Mouse (Mus musculus): ENCODE measurements at regions not wholly inside any gene's neighbourhood (a gene's known extent, or its start where the extent isn't known, plus 50 kb on each side); places are given as distances from the start of the nearest gene placed in this dataset.
A peak's percentile ranks its signal among the peaks of the same experiment; 100 is the strongest.

GRCm38 (mm10) chr10:119342317-119343114 lies 102.7 kb upstream of the Cand1 start:
- no peaks in the 10 kb centered on the region for H3K36me3 ChIP-seq (ENCODE audit: control insufficient read depth, insufficient read depth, low read length)
- no peak overlapping the region for H3K27ac ChIP-seq (replicated peaks; ENCODE audit: insufficient read depth, low read depth, low read length)
- no peaks in the 10 kb centered on the region for H3K27me3 ChIP-seq (ENCODE audit: control insufficient read depth, insufficient read depth, low read length)
- no peaks in the 10 kb centered on the region for H3K4me1 ChIP-seq (ENCODE audit: control insufficient read depth, insufficient read depth, low read length)
- H3K9ac ChIP-seq (ENCODE audit: low read depth, low read length): no peak overlapping the region
- 88% methylated on average over 13 of the region's 13 CpGs for WGBS
- TF ChIP-seq POLR2A (IDR thresholded peaks at IDR 0.05; ENCODE audit: extremely low read depth, insufficient read depth, low read length) (no peak), CTCF (IDR thresholded peaks at IDR 0.05; ENCODE audit: low read depth, low read length) (no peak)
- DNase-seq (ENCODE audit: extremely low read depth, low read depth, low spot score): no peak
- H3K79me2 ChIP-seq (ENCODE audit: control insufficient read depth, insufficient read depth, low read length): no peaks in the 10 kb centered on the region
- no peak overlapping the region for H3K4me3 ChIP-seq (ENCODE audit: insufficient read depth, low read depth, low read length)

DNA sequence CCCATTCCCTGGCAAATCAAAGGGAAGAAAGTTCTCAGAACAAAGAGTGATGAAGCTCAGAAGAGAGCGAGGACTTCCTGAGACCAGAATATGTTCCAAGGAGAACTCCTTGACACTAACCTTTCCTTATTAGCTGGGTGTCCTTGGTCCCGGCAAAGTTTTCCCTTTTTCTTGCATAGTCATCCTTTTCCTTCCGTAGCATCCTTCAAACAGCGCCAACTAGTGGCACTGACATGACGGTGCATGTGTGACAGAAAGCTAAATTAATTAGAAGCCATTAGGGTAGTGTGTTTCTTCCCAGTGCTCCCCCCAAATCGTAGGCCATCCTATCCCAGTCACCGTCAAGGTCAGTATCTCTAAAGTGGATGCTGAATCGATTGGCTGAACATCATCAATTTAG lies 100.5 kb upstream of the Cand1 start:
- H3K27me3 ChIP-seq (ENCODE audit: control insufficient read depth, insufficient read depth, low read length): no peaks in the 10 kb centered on the region
- H3K27ac ChIP-seq (replicated peaks; ENCODE audit: insufficient read depth, low read depth, low read length): no peak overlapping the region
- no peak overlapping the region for H3K4me3 ChIP-seq (ENCODE audit: insufficient read depth, low read depth, low read length)
- no peaks in the 10 kb centered on the region for H3K79me2 ChIP-seq (ENCODE audit: control insufficient read depth, insufficient read depth, low read length)
- WGBS: 68% methylated on average over 8 of the region's 8 CpGs
- H3K4me1 ChIP-seq (ENCODE audit: control insufficient read depth, insufficient read depth, low read length): no peaks in the 10 kb centered on the region
- no peak overlapping the region for H3K9ac ChIP-seq (ENCODE audit: low read depth, low read length)
- TF ChIP-seq POLR2A (IDR thresholded peaks at IDR 0.05; ENCODE audit: extremely low read depth, insufficient read depth, low read length) (no peak), CTCF (IDR thresholded peaks at IDR 0.05; ENCODE audit: low read depth, low read length) (peak; percentile 8; the same call in 1 of the 2 replicates)
- H3K36me3 ChIP-seq (ENCODE audit: control insufficient read depth, insufficient read depth, low read length): no peaks in the 10 kb centered on the region
- no peak for DNase-seq (ENCODE audit: extremely low read depth, low read depth, low spot score)

GRCm38 (mm10) chr10:119326912-119327311 lies 87.1 kb upstream of the Cand1 start:
- Histone ChIP-seq H3K27me3 (ENCODE audit: control insufficient read depth, insufficient read depth, low read length) (no peaks in the 10 kb centered on the region), H3K27ac (replicated peaks; ENCODE audit: insufficient read depth, low read depth, low read length) (no peak overlapping the region), H3K4me1 (ENCODE audit: control insufficient read depth, insufficient read depth, low read length) (no peaks in the 10 kb centered on the region), H3K79me2 (ENCODE audit: control insufficient read depth, insufficient read depth, low read length) (no peaks in the 10 kb centered on the region), H3K4me3 (ENCODE audit: insufficient read depth, low read depth, low read length) (no peak overlapping the region), H3K36me3 (ENCODE audit: control insufficient read depth, insufficient read depth, low read length) (no peaks in the 10 kb centered on the region), H3K9ac (ENCODE audit: low read depth, low read length) (no peak overlapping the region)
- 35% methylated on average over 6 of the region's 6 CpGs for WGBS
- DNase-seq (ENCODE audit: extremely low read depth, low read depth, low spot score): no peak
- no peak for TF ChIP-seq CTCF (IDR thresholded peaks at IDR 0.05; ENCODE audit: low read depth, low read length)
- TF ChIP-seq POLR2A (IDR thresholded peaks at IDR 0.05; ENCODE audit: extremely low read depth, insufficient read depth, low read length): no peak

DNA sequence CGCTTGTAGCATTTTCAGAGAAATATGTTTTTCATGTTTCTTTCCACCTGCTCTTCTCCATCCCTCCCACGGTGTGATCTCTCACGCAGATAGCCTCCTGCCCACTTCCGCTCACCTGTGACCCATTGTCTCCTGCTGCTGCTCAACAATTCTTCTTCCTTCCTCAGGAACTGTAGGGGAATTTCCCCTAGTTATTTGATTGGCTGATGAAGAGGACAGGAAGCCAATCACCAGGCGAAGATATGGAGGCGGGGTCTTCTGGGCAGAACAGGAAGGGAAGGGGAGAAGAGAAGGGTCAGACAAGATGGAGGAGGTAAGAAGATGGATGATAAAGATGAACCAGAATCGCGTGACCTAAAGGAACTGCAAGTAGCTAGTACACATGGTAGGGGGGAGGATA lies 80.1 kb upstream of the Cand1 start:
- no peak for TF ChIP-seq POLR2A (IDR thresholded peaks at IDR 0.05; ENCODE audit: extremely low read depth, insufficient read depth, low read length)
- no peak for TF ChIP-seq CTCF (IDR thresholded peaks at IDR 0.05; ENCODE audit: low read depth, low read length)
- 89% methylated on average over 8 of the region's 8 CpGs for WGBS
- no peak for DNase-seq (ENCODE audit: extremely low read depth, low read depth, low spot score)
- Histone ChIP-seq H3K9ac (ENCODE audit: low read depth, low read length) (no peak overlapping the region), H3K27ac (replicated peaks; ENCODE audit: insufficient read depth, low read depth, low read length) (no peak overlapping the region), H3K4me1 (ENCODE audit: control insufficient read depth, insufficient read depth, low read length) (no peaks in the 10 kb centered on the region), H3K36me3 (ENCODE audit: control insufficient read depth, insufficient read depth, low read length) (no peaks in the 10 kb centered on the region), H3K4me3 (ENCODE audit: insufficient read depth, low read depth, low read length) (no peak overlapping the region), H3K27me3 (ENCODE audit: control insufficient read depth, insufficient read depth, low read length) (no peaks in the 10 kb centered on the region), H3K79me2 (ENCODE audit: control insufficient read depth, insufficient read depth, low read length) (no peaks in the 10 kb centered on the region)

GRCm38 (mm10) chr10:119318416-119318815 lies 78.6 kb upstream of the Cand1 start:
- Histone ChIP-seq H3K4me3 (ENCODE audit: insufficient read depth, low read depth, low read length) (no peak overlapping the region), H3K27me3 (ENCODE audit: control insufficient read depth, insufficient read depth, low read length) (no peaks in the 10 kb centered on the region), H3K79me2 (ENCODE audit: control insufficient read depth, insufficient read depth, low read length) (no peaks in the 10 kb centered on the region), H3K27ac (replicated peaks; ENCODE audit: insufficient read depth, low read depth, low read length) (no peak overlapping the region), H3K9ac (ENCODE audit: low read depth, low read length) (no peak overlapping the region), H3K36me3 (ENCODE audit: control insufficient read depth, insufficient read depth, low read length) (no peaks in the 10 kb centered on the region), H3K4me1 (ENCODE audit: control insufficient read depth, insufficient read depth, low read length) (no peaks in the 10 kb centered on the region)
- WGBS: 87% methylated on average over 8 of the region's 8 CpGs
- DNase-seq (ENCODE audit: extremely low read depth, low read depth, low spot score): no peak
- no peak for TF ChIP-seq POLR2A (IDR thresholded peaks at IDR 0.05; ENCODE audit: extremely low read depth, insufficient read depth, low read length)
- TF ChIP-seq CTCF (IDR thresholded peaks at IDR 0.05; ENCODE audit: low read depth, low read length): no peak

GRCm38 (mm10) chr10:119311578-119311977 lies 71.7 kb upstream of the Cand1 start:
- no peaks in the 10 kb centered on the region for H3K4me1 ChIP-seq (ENCODE audit: control insufficient read depth, insufficient read depth, low read length)
- H3K27me3 ChIP-seq (ENCODE audit: control insufficient read depth, insufficient read depth, low read length): no peaks in the 10 kb centered on the region
- H3K79me2 ChIP-seq (ENCODE audit: control insufficient read depth, insufficient read depth, low read length): no peaks in the 10 kb centered on the region
- H3K36me3 ChIP-seq (ENCODE audit: control insufficient read depth, insufficient read depth, low read length): no peaks in the 10 kb centered on the region
- H3K27ac ChIP-seq (replicated peaks; ENCODE audit: insufficient read depth, low read depth, low read length): no peak overlapping the region
- H3K4me3 ChIP-seq (ENCODE audit: insufficient read depth, low read depth, low read length): no peak overlapping the region
- WGBS: 16% methylated on average over 1 of the region's 1 CpGs
- H3K9ac ChIP-seq (ENCODE audit: low read depth, low read length): no peak overlapping the region
- TF ChIP-seq POLR2A (IDR thresholded peaks at IDR 0.05; ENCODE audit: extremely low read depth, insufficient read depth, low read length) (no peak), CTCF (IDR thresholded peaks at IDR 0.05; ENCODE audit: low read depth, low read length) (no peak)
- no peak for DNase-seq (ENCODE audit: extremely low read depth, low read depth, low spot score)

All from liver, adult 2 months (tissue).